Mouse (Mus musculus): ENCODE measurements at regions not wholly inside any gene's neighbourhood (a gene's known extent, or its start where the extent isn't known, plus 50 kb on each side); places are given as distances from the start of the nearest gene placed in this dataset.

- Histone ChIP-seq H3K36me3 (no peaks in the 10 kb centered on the region), H3K4me2 (no peak overlapping the region), H3K27me3 (no peaks in the 10 kb centered on the region), H3K27ac (no peak overlapping the region), H3K4me3 (no peak overlapping the region), H3K9me3 (replicated peaks) (no peaks in the 10 kb centered on the region), H3K9ac (no peak overlapping the region), H3K4me1 (replicated peaks) (peaks cover 3% of the 10 kb centered on the region; the same call in 1 of the 2 replicates)
- 83% methylated on average over 3 of the region's 3 CpGs for WGBS
- ATAC-seq (replicated peaks; ENCODE audit: insufficient number of reproducible peaks, insufficient read depth, low FRiP score, low read depth), result no peak
Measured at GRCm38 (mm10) chr13:5702071-5702470, 159.2 kb upstream of the Klf6 start.

- H3K4me2 ChIP-seq, result no peak overlapping the region
- no peaks in the 10 kb centered on the region for H3K36me3 ChIP-seq
- no peaks in the 10 kb centered on the region for H3K27me3 ChIP-seq
- H3K9ac ChIP-seq, result no peak overlapping the region
- no peaks in the 10 kb centered on the region for H3K9me3 ChIP-seq (replicated peaks)
- H3K4me3 ChIP-seq, result no peak overlapping the region
- no peak overlapping the region for H3K27ac ChIP-seq
- H3K4me1 ChIP-seq (replicated peaks), result no peaks in the 10 kb centered on the region
- no peak for ATAC-seq (replicated peaks; ENCODE audit: insufficient number of reproducible peaks, insufficient read depth, low FRiP score, low read depth)
Measured at GRCm38 (mm10) chr13:5704991-5705390, 156.3 kb upstream of the Klf6 start.

- Histone ChIP-seq H3K4me1 (replicated peaks) (peaks cover 7% of the 10 kb centered on the region; the same call in 1 of the 2 replicates), H3K9ac (no peak overlapping the region), H3K36me3 (no peaks in the 10 kb centered on the region), H3K27me3 (no peaks in the 10 kb centered on the region), H3K27ac (no peak overlapping the region), H3K4me2 (no peak overlapping the region), H3K4me3 (no peak overlapping the region), H3K9me3 (replicated peaks) (no peaks in the 10 kb centered on the region)
- no peak for ATAC-seq (replicated peaks; ENCODE audit: insufficient number of reproducible peaks, insufficient read depth, low FRiP score, low read depth)
- 85% methylated on average over 1 of the region's 1 CpGs for WGBS
Measured at GRCm38 (mm10) chr13:5711646-5712045, 149.6 kb upstream of the Klf6 start.

GRCm38 (mm10) chr13:5713195-5713863, 148.0 kb upstream of the Klf6 start:
- no peaks in the 10 kb centered on the region for H3K36me3 ChIP-seq
- H3K4me2 ChIP-seq, result no peak overlapping the region
- 75% methylated on average over 6 of the region's 6 CpGs for WGBS
- no peak overlapping the region for H3K4me3 ChIP-seq
- H3K27me3 ChIP-seq, result no peaks in the 10 kb centered on the region
- H3K9me3 ChIP-seq (replicated peaks), result no peaks in the 10 kb centered on the region
- ATAC-seq (replicated peaks; ENCODE audit: insufficient number of reproducible peaks, insufficient read depth, low FRiP score, low read depth), result no peak
- peaks cover 7% of the 10 kb centered on the region; the same call in 1 of the 2 replicates for H3K4me1 ChIP-seq (replicated peaks)
- H3K27ac ChIP-seq, result no peak overlapping the region
- no peak overlapping the region for H3K9ac ChIP-seq

DNA sequence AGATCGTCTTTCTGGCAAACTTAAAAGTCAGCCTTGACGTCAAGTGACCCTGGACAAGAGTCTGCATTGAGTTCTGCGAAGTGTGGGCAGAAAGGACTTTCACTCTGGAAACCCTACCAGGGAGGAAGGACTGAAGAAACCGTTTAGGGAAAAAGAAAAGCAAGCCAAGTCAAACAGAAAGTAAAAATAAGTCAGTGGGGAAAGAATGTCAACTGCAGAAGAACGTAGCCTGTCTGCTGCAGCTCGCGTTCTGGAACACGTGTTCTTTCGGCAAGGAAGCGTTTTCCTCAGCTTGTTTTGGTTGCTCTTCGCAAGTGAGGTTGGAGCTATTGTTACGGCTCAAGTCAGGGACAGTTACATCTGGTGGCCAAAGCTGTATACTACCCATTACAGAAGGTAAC, 147.1 kb upstream of the Klf6 start:
- Histone ChIP-seq H3K36me3 (no peaks in the 10 kb centered on the region), H3K27ac (peak overlapping the region; percentile 68), H3K4me1 (replicated peaks) (peaks cover 7% of the 10 kb centered on the region; the same call in 1 of the 2 replicates), H3K4me2 (peak overlapping the region; percentile 50), H3K27me3 (no peaks in the 10 kb centered on the region), H3K4me3 (peak overlapping the region; percentile 21), H3K9ac (no peak overlapping the region), H3K9me3 (replicated peaks) (no peaks in the 10 kb centered on the region)
- WGBS, result 38% methylated on average over 12 of the region's 12 CpGs
- peak; percentile 50; the same call in 1 of the 2 replicates for ATAC-seq (replicated peaks; ENCODE audit: insufficient number of reproducible peaks, insufficient read depth, low FRiP score, low read depth)

DNA sequence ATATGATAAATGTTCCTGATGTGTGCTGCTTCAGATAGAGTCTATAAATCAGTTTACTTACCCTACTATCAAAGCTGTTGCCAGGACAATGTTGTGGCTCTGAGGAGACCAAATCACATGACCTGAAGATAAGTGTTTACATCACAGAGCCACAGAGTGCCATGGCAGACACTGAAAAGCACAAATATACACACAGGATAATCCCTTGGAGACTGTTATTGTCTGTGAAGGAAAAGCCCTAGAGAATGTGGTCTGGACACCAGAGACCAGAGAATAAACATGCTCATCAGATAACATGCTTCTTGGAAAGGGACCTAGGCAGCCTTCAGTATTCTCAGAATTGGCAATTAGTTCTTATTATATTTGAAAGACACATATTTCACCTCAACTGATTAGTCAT, 146.5 kb upstream of the Klf6 start:
- Histone ChIP-seq H3K27me3 (no peaks in the 10 kb centered on the region), H3K4me3 (0 out of 2 replicates have a peak overlapping the region, but pooled peaks have one; percentile 21), H3K4me1 (replicated peaks) (peaks cover 7% of the 10 kb centered on the region; the same call in 1 of the 2 replicates), H3K27ac (0 out of 2 replicates have a peak overlapping the region, but pooled peaks have one; percentile 68), H3K9ac (no peak overlapping the region), H3K9me3 (replicated peaks) (no peaks in the 10 kb centered on the region), H3K36me3 (no peaks in the 10 kb centered on the region), H3K4me2 (peak overlapping the region; percentile 50; the same call in 1 of the 2 replicates)
- no peak for ATAC-seq (replicated peaks; ENCODE audit: insufficient number of reproducible peaks, insufficient read depth, low FRiP score, low read depth)

DNA sequence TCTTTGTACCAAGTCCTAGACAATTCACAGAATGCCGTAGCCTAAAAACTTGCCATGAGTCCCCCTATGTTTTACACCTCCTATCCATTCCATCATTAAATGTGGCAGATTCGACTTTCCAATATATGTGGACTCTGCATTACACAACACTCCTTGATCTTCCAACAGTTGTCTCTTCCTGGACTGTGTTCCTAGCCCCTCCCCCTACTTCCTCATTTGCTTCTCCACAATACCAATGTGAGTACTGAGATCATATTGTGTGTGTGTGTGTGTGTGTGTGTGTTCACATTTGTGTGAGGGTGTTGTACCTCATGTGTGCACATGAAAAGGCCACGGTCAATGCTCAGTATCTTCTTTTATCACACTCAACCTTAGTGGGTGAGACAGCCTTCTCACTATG, 144.5 kb upstream of the Klf6 start:
- no peak overlapping the region for H3K4me3 ChIP-seq

GRCm38 (mm10) chr13:5723319-5723718, 138.0 kb upstream of the Klf6 start:
- H3K4me2 ChIP-seq, result no peak overlapping the region
- ATAC-seq (replicated peaks; ENCODE audit: insufficient number of reproducible peaks, insufficient read depth, low FRiP score, low read depth), result no peak
- no peaks in the 10 kb centered on the region for H3K27me3 ChIP-seq
- H3K9me3 ChIP-seq (replicated peaks), result no peaks in the 10 kb centered on the region
- no peaks in the 10 kb centered on the region for H3K4me1 ChIP-seq (replicated peaks)
- no peak overlapping the region for H3K4me3 ChIP-seq
- 86% methylated on average over 2 of the region's 2 CpGs for WGBS
- H3K9ac ChIP-seq, result no peak overlapping the region
- H3K27ac ChIP-seq, result no peak overlapping the region
- no peaks in the 10 kb centered on the region for H3K36me3 ChIP-seq

More for the DNA sequence above, 144.5 kb upstream of the Klf6 start:
- Histone ChIP-seq H3K4me2 (no peak overlapping the region), H3K9ac (no peak overlapping the region), H3K27ac (no peak overlapping the region), H3K27me3 (no peaks in the 10 kb centered on the region), H3K36me3 (no peaks in the 10 kb centered on the region), H3K9me3 (replicated peaks) (no peaks in the 10 kb centered on the region), H3K4me1 (replicated peaks) (peaks cover 7% of the 10 kb centered on the region; the same call in 1 of the 2 replicates)
- WGBS, result 80% methylated on average over 3 of the region's 3 CpGs
- no peak for ATAC-seq (replicated peaks; ENCODE audit: insufficient number of reproducible peaks, insufficient read depth, low FRiP score, low read depth)

- WGBS, result 42% methylated on average over 1 of the region's 1 CpGs
- H3K27me3 ChIP-seq, result no peaks in the 10 kb centered on the region
- no peak overlapping the region for H3K27ac ChIP-seq
- no peak for ATAC-seq (replicated peaks; ENCODE audit: insufficient number of reproducible peaks, insufficient read depth, low FRiP score, low read depth)
- no peaks in the 10 kb centered on the region for H3K36me3 ChIP-seq
- no peaks in the 10 kb centered on the region for H3K9me3 ChIP-seq (replicated peaks)
- H3K4me3 ChIP-seq, result no peak overlapping the region
- H3K4me1 ChIP-seq (replicated peaks), result no peaks in the 10 kb centered on the region
- H3K9ac ChIP-seq, result no peak overlapping the region
- H3K4me2 ChIP-seq, result no peak overlapping the region
Measured at GRCm38 (mm10) chr13:5724364-5724763, 136.9 kb upstream of the Klf6 start.

DNA sequence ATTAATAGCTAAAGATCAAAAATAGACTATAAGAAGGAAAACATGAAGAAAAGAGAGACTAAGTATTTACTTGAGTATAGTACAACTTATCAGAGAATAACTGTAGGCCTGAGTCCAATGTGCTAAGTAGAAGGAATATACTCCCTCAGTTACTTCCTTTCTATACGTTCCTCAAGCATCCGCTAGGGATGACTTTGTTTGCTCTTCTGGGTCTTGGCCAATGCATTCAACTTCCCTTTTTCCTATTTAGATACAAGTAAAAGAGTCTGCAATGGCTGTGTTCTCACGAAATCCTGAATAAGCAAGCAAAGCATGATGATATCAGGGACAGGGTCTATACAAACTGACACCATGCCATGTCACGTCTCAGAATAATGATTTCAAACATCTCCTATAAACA, 135.3 kb upstream of the Klf6 start:
- Histone ChIP-seq H3K36me3 (no peaks in the 10 kb centered on the region), H3K9ac (no peak overlapping the region), H3K4me3 (no peak overlapping the region), H3K27ac (no peak overlapping the region), H3K4me2 (no peak overlapping the region), H3K9me3 (replicated peaks) (no peaks in the 10 kb centered on the region), H3K4me1 (replicated peaks) (no peaks in the 10 kb centered on the region), H3K27me3 (no peaks in the 10 kb centered on the region)
- 67% methylated on average over 4 of the region's 4 CpGs for WGBS
- no peak for ATAC-seq (replicated peaks; ENCODE audit: insufficient number of reproducible peaks, insufficient read depth, low FRiP score, low read depth)

GRCm38 (mm10) chr13:5726446-5726845, 134.8 kb upstream of the Klf6 start:
- no peaks in the 10 kb centered on the region for H3K4me1 ChIP-seq (replicated peaks)
- no peaks in the 10 kb centered on the region for H3K36me3 ChIP-seq
- ATAC-seq (replicated peaks; ENCODE audit: insufficient number of reproducible peaks, insufficient read depth, low FRiP score, low read depth), result no peak
- H3K27me3 ChIP-seq, result no peaks in the 10 kb centered on the region
- 89% methylated on average over 1 of the region's 1 CpGs for WGBS
- no peak overlapping the region for H3K4me2 ChIP-seq
- no peaks in the 10 kb centered on the region for H3K9me3 ChIP-seq (replicated peaks)
- no peak overlapping the region for H3K27ac ChIP-seq
- H3K4me3 ChIP-seq, result no peak overlapping the region
- H3K9ac ChIP-seq, result no peak overlapping the region

GRCm38 (mm10) chr13:5728172-5728571, 133.1 kb upstream of the Klf6 start:
- H3K4me3 ChIP-seq, result no peak overlapping the region
- H3K9me3 ChIP-seq (replicated peaks), result no peaks in the 10 kb centered on the region
- H3K36me3 ChIP-seq, result no peaks in the 10 kb centered on the region
- 81% methylated on average over 2 of the region's 2 CpGs for WGBS
- H3K4me2 ChIP-seq, result no peak overlapping the region
- no peak overlapping the region for H3K9ac ChIP-seq
- H3K27me3 ChIP-seq, result no peaks in the 10 kb centered on the region
- H3K27ac ChIP-seq, result no peak overlapping the region
- no peaks in the 10 kb centered on the region for H3K4me1 ChIP-seq (replicated peaks)
- no peak for ATAC-seq (replicated peaks; ENCODE audit: insufficient number of reproducible peaks, insufficient read depth, low FRiP score, low read depth)

All from heart, embryonic 15.5 days (tissue).